Mouse (Mus musculus) layer of hippocampus, postnatal 14 days (tissue): ENCODE measurements at regions not wholly inside any gene's neighbourhood (a gene's known extent, or its start where the extent isn't known, plus 50 kb on each side); places are given as distances from the start of the nearest gene placed in this dataset.

Experiments used
- DNase-seq, 2 experiments: peaks; one replicate each; pipeline ENCODE4 v3.0.0; 2021 to 2022; ENCODE audit warnings: low spot score in 2 of 2, mixed read lengths in 1 of 2

DNA sequence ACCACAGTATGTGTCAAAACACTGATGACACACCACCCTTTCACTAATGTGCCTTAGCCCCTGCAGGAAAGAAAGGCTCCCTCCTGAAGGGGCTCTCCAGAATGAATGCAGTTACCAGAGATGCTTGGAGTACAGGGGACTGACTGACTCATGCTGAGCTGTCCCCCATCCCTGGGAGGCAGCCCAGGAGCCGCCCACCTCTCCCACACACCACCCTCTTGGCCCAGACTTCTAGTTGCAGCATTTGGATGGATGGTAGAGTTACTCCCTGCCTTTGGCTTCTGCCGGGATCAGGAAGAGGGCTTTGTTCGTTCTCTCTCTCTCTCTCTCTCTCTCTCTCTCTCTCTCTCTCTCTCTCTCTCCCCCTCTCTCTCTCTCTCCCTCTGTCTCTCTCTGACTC, 53.4 kb upstream of the Jun start:
- peak in 1 of 2 experiments; percentile 50 for DNase-seq

DNA sequence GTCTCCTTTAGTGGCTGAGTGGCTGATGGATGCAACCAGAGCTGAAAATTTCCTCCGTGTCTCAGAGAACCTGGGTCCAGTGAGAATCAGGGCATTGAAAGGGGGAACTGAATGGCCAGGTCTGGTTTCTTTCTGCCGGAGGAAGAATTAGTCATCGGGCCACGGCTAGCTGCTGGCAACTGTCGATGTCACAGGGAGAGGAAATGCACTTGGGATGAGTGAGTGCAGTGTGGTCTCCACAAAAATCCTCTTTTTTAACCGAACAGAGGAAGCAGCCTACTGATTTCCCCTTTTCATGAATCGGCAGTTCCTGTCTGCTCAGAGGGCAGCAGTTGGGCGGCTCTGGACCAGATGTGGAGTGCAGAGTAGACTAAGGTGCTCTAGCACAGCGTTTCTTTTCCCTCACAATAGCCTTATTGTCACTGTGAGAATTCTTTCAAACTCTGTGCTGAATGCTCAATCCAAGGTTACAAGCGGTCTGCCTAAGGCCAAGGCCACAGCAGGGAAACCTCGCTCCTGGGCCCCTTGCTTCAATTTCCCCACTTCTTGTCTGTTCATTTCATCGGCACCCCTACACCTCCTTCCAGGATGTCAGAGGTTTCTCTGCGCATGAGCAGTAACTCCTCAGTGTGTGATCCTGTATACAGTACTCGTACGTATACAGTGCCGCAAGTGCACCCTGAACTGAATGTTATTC, 54.1 kb upstream of the Jun start:
- no peak for DNase-seq

DNA sequence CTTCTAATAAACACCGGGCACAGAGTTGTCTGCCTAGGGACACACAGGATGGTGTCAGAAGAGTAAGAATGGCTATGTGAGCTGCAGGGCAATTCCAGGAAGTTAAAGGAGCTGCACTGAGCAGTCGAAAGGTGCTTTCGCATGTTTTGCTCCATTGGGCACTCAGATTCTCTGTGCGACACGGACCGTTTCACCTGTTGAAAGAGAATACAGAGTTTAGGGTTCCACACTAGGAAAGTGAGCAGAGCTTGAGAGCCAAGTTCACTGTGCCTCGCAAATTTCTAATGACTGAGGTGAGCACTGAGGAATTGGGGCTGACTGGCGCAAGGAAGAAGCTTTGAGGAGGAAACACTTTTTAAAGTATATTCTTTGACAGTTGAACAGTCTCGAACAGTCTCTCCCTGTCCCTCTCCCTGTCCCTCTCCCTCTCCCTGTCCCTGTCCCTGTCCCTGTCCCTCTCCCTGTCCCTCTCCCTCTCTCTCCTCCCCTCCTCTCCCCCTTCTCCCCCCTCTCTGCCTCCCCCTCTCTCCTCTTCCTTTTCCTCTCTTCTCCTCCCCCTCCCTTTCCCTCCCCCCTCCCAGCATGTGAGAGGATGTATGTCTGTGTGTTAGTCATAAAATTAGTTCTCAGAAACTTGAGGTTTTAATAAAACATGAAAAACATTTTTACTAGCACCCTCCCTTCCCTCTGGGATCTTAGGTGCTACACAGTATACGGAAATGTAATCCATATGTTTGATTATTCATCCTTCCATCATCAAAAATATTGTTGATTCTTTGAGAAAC, 55.1 kb upstream of the Jun start:
- no peak for DNase-seq

DNA sequence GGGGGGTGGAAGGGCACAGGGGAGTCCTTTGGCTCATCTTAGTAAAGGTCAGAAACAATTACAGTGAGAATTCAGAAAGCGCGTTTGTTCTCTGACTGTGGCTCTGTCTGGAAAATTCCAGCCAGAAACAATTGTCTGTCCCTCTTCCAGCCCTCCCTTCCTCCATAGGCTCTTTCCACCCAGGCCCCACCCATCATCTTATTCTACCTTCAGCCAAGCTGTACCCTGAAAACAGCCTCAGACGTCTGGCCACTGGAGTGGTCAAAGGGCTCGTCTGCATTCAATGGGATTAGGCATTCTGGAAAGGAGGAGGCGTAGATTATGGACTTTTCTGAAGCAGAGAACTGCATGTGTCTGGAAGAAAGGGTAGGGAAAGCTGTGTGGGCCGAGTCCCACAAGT, 56.8 kb upstream of the Jun start:
- DNase-seq = no peak

DNA sequence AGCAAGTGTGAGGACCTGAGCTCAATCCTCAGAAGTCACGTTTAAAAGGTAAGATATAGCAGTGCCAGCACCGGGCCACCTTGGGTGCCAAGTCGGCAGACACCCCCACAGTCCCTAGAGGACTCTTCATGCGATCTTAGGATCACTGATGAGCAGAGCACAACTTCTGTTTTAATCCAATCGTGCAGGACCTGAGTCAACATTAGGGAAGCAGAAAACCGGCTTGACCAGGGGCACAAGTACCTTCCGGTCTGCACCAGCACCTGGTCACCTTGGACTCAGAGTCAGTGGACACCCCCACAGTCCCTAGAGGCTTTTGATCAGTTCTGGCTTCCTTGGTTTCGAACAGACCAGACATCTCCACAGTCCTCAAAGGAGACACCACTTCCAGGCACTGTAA, 58.8 kb upstream of the Jun start:
- no peak for DNase-seq

DNA sequence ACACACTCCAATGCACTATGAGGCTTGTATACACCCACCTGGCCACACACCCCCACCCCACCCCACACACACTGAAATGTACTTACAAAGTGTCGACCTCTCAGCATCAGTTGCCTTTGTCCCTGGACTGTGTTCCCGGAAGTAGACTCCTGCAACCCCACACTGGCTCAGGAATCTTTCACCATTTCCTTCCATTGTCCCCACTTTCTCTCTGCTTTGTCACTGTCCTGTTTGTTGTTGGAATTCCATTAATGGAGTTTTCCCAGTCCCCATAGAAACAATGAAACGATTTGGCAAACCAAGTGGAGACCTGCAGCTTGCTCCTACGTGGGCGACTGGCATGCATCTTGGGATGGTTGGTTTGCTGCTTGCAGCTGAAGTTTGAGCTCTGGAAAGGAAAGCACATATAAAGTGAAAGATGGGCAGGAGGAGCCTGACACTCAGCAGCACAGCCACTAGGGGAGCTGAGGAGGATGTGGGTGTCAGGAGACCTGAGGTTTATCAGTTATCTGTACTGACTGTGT, 65.2 kb upstream of the Jun start:
- DNase-seq = no peak

DNA sequence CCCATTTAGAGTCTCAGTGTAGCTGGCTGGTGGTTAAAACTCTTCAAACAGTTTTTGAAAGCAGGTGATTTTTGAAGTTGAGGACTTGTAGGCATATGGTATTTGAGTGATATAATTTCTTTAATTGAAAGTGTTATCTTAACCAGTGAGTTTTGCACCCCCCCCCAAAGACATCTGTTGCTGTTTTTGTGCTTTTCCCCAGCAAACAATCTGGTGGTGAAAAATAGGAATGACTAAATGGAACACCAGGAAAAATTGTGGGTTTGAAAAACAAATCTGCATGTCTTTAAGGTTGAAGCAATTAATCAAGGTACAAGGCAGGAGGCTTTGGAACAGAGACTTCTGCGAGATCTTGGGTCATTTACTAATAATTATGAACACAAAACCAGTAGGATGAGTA, 68.9 kb upstream of the Jun start:
- DNase-seq = no peak

DNA sequence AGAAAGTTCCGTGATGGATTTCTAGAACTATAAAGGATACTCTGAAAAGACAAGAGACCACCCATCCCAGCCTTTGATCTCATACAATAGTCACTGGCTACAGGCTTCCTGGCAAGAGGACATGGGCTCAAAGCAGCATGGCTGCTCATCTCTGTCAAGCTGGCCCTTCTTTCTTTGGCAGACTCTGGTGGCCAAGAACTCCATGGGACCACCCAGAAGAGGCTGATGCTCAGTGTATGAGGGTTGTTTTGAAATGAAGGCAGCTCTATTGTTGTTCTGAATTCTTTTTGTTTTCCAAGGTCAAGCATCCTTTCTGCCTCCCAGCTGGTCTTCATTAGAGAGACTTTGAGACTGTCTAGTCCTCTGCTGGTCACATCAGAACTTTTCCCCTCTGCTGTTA, 73.3 kb upstream of the Jun start:
- DNase-seq = no peak

DNA sequence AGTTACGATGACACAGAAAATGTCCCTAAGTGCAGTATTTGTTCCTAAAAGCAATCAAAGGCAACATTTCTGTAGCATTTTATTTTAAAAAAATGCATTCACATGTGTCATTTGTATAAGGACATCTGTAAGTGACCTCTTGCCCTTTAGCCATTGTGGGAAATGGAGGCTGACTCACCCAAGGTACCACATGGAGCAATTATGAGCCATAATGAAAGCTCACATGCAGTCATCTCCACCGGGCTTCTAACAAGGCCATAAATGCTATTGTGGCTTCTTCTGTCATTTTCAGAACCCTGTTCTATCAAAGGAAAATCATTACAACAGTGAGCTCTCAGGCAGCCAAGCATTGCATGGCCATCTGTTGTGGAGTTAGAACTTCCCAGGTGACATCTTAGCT, 75.9 kb upstream of the Jun start:
- DNase-seq = no peak

DNA sequence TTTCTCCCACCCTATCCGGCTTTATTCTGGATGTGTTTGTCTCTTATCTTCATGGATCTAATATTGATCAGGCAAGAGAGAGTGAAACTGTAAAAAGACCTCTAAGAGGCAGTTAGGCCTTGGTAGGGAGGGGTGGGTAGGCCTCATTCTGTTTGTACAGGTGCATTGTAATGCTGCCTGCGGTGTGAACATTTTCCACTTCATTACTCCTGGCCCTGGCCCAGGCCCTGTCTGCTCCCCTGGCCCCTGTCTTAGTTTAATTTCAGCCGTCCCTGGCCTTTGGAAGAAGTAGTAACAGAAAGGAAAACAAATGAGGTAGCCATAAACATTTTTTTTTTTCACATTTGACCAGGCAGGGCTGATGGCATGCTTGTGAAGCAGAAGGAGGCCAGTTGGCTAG, 81.8 kb upstream of the Jun start:
- no peak for DNase-seq

DNA sequence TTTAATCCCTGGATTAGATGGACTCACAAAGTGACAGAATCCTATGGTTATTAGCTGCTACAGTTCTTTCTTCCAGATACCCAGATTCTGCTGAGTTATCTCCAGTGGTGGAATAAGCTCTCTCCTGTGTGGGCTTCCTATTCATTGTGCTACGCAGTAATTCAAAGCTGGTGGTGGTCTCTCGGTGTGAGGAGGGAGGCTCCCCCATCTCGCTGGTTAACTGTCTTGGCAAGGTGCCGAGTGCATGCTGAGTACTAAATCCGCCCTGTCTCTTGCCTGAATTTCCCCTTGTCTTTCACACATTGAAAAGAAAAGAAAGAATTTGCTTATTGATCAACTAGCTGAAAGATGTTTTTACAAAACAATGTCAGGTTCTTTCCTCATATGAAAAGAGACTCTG, 82.6 kb upstream of the Jun start:
- no peak for DNase-seq

DNA sequence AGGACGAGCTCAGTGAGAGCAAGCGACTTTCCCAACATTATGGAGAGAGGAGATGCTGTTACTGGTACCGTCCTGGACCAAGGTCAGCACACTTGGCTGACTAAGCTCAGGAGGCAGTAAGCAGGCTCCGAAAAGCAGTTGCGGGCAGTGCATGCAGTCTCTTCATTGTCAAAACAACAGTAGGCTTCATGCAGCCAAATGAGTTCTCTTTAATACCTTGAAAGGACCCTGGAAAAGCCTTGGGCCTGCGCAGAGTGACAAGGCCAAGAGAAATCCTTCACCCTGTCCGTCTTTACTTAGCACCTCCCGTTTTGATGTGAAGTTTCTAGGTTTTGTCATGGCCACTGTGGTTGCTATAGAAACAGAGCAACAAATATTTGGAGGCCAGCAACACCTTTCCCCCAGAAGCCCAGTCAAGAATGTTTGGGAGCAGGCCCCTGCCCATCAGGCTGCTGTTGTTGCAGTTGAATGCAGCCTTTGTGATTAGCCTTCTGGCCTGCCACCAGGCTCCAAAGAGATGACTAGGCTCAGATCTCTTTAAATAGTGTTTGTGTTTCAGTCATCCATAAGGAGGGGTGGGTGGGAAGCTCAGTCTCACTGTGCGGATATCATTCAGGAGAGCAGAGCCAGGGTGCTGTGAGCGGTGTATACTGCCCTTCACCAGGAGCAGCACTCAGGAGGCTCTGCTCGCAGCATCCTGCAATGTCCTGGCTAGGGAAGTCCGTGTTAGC, 85.6 kb upstream of the Jun start:
- DNase-seq = no peak

DNA sequence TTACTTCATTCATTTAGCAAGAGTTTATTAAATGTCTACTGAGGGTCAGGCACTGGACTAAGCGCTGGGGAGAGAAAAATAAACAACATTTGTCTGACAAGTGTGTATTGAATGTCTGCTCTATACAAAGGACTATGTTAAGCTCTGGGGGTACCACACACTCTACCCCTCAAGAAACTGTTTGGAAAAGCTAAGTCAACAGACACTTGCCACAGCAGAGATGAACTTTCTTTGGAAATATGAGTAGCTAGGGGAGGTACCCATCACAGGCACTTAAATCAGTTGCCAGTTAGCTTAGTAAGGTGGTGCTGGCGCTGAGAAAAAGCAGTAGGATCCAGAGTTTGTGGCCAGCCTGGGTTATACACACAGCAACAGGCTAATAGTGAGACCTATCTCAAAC, 86.7 kb upstream of the Jun start:
- no peak for DNase-seq

DNA sequence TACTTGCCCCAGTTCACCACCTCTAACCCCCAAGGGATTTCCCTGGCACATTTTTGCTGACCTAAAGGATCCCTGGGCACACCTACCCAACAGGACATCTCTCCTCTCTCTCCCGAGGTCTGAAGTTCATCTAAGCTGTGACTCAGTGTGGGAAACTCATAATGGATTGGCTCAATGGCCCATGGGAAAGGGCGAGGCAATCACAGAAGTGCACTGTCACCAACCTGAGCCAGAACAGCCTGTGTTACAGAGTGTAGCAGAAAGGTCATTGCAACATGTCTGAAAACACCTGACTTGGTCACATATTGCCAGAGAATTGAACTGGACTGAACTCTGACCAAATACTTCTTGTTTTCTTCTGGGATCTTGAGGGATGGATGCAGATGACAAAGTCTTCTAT, 89.2 kb upstream of the Jun start:
- DNase-seq = no peak

DNA sequence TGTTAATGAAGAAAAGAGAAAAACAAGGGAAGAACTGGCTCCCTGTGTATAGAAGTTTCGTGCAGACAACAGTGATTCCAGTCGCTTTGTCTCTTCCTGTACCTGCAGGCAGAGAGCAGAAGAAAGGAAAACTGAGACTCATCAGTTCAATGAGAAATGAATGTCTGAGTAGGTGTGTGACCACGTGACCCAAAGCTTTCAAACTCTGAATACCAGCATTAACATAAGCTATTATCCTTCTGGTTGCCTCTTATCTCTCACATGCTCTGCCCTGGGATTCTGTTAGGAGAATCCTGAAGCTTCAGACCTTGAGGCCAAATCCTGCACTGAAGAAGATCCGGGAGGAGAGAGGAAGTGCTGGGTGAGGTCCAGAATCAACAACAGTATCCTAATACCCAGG, 91.1 kb upstream of the Jun start:
- DNase-seq = no peak

DNA sequence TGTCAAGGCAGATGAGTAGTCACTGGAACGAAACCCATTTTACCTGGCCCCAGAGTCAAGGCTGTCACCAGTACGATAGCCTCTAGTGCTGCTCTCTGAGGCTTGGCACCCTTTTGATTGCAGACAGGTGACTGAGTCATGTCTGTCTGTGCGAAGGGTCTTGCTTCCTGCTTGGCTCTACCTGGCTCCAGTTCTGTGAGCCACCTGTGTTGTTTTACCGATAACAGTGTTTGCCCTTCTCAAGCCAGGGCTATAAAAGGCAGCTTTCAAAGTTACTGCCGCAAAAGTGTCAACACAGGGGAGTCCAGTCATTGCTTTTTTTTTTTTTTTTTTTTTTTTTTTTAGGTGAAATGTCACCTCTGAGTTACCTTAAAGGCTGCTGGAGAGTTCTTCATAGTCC, 91.6 kb upstream of the Jun start:
- DNase-seq = no peak

DNA sequence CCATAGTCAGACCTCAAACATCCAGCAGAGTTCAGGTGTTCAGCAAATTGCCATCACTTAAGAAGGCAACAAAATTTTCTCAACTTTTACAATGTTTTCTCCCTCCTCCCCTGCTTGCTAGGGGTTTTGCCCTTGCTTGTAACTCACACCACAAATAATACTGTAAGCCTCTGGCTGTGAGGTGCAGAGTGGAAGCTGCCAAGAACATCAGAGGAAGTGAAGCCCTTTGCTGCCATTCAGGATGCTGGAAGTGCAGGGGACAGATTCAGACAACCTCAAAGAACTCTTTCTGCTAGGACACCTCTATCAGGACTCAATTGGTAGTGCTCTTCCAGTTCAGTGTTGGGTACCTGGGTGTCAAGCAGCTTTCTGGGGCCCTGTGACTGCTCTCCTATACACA, 92.4 kb upstream of the Jun start:
- DNase-seq = no peak

DNA sequence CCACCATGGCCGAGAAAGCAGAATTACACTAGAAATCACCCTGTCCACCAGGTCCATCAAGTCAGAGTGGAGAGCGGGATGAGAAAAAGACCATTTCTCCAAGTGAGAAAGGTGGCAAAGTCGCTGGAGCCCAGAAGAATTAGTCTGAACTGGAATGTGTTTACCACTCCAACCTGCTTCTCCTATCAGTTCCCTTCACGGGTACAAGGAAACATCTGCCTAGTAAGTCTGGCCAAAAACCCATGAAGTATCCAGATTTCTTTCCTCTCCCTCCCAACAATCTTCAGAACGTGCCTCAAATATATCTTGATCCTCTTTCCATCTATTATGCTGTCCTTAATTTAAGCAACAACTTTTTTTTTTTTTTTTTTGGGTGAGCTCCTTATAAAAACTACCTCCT, 94.2 kb upstream of the Jun start:
- DNase-seq = no peak

DNA sequence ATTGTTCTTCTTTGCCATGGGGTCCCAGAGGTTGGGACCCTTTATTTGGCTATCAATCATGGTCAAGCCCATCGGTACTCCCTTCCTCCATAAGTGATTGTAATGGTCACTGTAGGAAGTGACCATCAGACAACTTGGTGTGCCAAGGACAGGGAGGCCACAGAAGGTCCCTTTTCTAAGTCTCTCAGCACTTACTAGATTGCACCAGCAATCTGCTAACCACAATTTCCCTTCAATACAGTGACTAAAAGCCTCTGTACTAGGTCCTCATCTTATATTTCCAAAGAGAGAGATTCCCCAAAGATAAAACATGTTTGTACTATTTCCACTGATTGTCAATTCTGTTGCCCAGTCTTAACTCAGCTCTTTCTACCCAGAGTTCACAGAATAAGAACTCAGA, 96.6 kb upstream of the Jun start:
- DNase-seq = no peak

DNA sequence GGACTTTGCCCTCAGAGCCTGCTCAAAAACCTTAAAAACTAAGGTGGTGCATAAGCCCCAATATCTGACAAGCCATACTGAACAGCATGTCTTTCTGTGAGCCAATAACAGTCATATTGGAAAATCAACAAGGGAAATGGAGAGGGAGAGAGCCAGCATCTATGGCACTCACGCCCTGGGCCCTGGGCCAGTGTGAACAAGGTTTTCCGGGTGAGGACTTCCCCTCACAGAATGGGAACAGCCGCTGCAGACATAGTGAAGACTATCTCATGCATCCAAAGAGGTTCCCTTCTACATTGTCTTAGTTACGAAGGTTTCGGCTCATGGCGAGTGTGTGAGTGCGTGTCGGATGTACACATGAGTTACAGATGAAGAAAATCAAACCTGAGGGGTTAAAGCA, 99.7 kb upstream of the Jun start:
- DNase-seq = no peak

DNA sequence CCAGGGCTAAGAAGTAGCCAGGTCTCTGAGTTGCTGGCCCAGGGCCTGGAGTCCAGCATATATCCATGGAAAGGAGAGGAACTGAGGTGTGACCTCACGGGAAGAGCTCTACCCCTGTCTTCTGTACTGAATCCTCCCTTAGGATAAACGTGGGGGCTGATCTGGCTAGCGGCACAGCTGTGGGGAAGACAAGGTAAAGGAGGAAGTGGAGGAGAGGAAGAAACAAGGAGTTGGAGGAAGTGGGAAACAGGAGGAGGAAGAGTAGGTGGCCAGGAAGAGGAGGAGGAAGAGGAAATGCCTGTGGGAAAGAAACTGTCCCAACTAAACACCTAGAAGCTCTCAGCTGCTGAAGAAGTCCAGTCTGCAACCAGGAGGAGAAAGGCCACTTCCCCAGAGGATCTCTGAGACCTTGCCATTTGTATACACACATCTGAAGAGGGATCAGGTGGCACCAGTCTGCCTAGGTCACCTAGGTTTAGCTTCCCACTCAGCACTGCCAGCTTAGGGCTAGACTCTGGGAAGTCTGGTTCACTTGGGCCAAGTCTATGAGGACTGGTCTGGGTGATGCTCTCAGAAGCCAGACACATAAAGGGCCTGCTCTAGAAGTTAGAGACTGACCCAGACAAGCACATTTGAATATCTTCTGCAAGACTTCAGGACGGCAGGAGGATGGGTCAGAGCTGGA, 100.6 kb upstream of the Jun start:
- DNase-seq = no peak
